Mouse (Mus musculus): ENCODE measurements at regions not wholly inside any gene's neighbourhood (a gene's known extent, or its start where the extent isn't known, plus 50 kb on each side); places are given as distances from the start of the nearest gene placed in this dataset.

DNA sequence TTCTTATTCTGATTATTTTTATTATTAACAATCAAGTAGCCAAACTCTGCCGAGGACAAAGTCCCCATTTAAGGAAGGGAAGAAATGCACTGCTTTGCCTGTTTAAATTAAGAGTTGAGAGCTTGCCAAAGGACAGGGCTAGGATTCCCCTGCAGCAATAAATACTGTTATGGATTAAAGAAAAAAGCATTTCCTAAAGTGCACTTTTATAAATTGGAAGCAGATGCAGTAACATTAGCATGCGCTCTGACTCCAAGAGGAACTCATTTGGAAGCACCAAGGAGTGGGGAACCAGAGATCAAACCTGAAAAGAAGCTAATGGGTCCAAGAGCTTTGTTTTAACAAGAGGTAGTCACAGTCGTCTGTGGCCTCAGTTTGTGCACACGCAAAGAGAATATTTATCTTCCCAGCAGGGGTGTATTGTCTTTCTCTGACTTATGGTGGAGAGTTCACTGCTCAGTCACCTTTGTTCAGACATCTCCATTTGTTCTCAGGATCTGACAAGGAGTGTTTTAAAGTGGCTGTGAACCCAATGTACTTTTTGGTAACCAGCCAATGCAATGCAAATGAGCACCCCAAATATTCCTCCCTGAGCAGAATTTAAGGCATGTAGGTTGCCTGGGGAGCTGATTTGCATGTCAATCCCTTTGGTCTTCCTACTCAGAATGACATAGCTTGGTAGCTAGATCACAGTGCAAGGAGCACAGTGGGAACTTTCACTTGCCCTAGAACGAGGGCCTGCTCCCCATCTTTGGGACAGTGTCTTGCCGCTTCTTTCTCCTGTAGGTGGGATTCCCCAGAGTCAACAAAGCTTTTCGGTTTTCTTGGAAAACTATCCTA, 119.1 kb upstream of the Nbea start:
- WGBS = 38% methylated on average over 7 of the region's 7 CpGs
- Histone ChIP-seq H3K4me3 (no peak overlapping the region), H3K27me3 (replicated peaks) (no peaks in the 10 kb centered on the region), H3K9me3 (no peaks in the 10 kb centered on the region), H3K27ac (replicated peaks) (no peak overlapping the region), H3K9ac (no peak overlapping the region), H3K4me1 (no peaks in the 10 kb centered on the region), H3K4me2 (no peak overlapping the region), H3K36me3 (no peaks in the 10 kb centered on the region)
- no peak for ATAC-seq (ENCODE audit: extremely low read depth, insufficient number of reproducible peaks, low FRiP score, low TSS enrichment)

DNA sequence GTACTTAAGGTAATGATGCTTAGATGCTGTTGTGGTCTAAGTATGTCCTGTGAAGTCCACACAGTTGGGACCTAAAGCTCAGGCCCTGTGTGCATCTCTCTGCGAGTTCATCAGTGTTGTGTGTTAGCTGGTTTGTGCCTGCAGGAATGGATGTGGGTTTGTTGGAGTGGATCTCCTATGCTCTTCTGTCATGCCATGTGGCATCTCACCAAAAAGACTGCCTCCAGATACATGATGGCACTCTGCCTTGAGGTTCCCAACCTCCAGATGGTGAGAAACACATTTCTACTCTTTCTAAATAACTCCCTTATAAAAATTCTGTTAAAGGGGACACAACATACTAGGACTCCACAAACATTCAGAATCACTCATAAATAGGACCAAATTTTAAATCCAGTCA, 117.3 kb upstream of the Nbea start:
- no peaks in the 10 kb centered on the region for H3K4me1 ChIP-seq
- H3K36me3 ChIP-seq = no peaks in the 10 kb centered on the region
- H3K9me3 ChIP-seq = no peaks in the 10 kb centered on the region
- no peak overlapping the region for H3K4me3 ChIP-seq
- H3K9ac ChIP-seq = no peak overlapping the region
- no peak for ATAC-seq (ENCODE audit: extremely low read depth, insufficient number of reproducible peaks, low FRiP score, low TSS enrichment)
- no peaks in the 10 kb centered on the region for H3K27me3 ChIP-seq (replicated peaks)
- H3K4me2 ChIP-seq = no peak overlapping the region
- H3K27ac ChIP-seq (replicated peaks) = no peak overlapping the region
- WGBS = 71% methylated on average over 1 of the region's 1 CpGs

DNA sequence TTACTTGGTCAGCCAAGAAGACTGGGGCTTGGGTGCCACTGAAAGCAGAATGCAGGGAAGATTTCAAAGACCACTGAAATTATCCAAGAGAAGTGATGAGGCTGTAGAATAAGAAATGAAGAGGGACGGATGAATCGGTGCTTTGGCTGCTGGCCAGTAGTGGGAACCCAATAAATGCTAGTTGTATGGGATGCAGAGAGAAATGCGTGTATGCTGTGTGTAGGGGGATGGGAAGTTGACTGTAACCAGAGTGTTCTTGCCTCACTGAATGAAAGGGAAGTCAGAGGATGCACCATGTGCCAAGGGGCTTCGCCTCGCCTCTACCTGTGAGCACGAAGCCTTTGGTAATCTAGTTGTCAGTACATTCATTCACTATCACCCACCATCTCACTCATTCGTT, 112.1 kb upstream of the Nbea start:
- no peak for ATAC-seq (ENCODE audit: extremely low read depth, insufficient number of reproducible peaks, low FRiP score, low TSS enrichment)
- no peak overlapping the region for H3K9ac ChIP-seq
- H3K27ac ChIP-seq (replicated peaks) = no peak overlapping the region
- no peaks in the 10 kb centered on the region for H3K36me3 ChIP-seq
- no peaks in the 10 kb centered on the region for H3K4me1 ChIP-seq
- H3K27me3 ChIP-seq (replicated peaks) = no peaks in the 10 kb centered on the region
- WGBS = 76% methylated on average over 7 of the region's 7 CpGs
- no peak overlapping the region for H3K4me3 ChIP-seq
- H3K4me2 ChIP-seq = no peak overlapping the region
- no peaks in the 10 kb centered on the region for H3K9me3 ChIP-seq

DNA sequence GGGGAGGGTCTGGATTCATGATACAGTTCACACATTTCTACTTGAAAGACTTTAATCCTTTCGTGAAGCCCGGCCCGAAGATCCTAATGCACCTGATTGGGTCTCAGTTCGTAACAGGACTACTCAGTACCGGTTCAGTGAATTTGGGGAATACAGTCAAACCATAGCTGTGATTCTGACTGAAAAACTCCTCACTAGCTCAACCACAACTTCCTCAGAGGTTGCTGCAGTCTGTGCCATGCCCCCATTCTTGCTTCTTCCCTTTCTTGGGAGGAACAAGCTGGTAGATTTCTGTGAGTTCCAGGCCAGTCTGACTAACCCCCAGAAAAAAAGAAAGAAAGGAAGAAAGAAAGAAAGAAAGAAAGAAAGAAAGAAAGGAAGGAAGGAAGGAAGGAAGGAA, 98.0 kb upstream of the Nbea start:
- WGBS = 80% methylated on average over 5 of the region's 5 CpGs
- H3K27me3 ChIP-seq (replicated peaks) = no peaks in the 10 kb centered on the region
- H3K36me3 ChIP-seq = no peaks in the 10 kb centered on the region
- H3K4me1 ChIP-seq = no peaks in the 10 kb centered on the region
- H3K27ac ChIP-seq (replicated peaks) = no peak overlapping the region
- no peak overlapping the region for H3K4me3 ChIP-seq
- H3K9ac ChIP-seq = no peak overlapping the region
- ATAC-seq (ENCODE audit: extremely low read depth, insufficient number of reproducible peaks, low FRiP score, low TSS enrichment) = no peak
- H3K9me3 ChIP-seq = no peaks in the 10 kb centered on the region
- H3K4me2 ChIP-seq = no peak overlapping the region

DNA sequence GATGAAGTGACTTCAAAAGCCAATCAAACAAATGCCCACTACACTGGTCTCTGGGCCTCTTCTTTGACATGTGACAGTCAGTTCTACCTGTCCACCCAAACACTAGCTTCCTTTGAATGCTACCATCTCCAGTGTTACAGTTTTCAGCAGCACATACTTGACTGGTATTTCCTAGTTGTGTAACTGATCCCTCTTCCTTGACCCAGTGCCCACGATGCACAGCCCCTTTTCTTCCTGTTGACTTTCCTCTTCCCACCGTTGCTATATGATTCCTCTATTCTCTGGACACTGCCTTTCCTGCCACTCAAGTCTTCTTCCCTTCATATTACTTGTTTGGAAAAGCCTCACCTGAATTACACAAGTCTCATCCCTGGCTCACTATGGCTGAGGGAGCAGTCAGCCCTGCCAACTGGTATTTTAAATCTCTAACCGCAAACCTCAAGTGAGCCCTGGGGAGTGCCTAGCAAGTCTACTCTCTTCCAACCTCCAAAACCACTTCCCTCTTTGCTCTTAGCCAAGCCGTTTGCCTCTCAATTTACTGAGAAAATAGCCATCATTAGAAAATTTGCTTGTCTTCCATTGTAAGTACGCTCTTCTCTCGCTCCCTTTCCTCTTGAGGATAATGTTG, 96.9 kb upstream of the Nbea start:
- no peak for ATAC-seq (ENCODE audit: extremely low read depth, insufficient number of reproducible peaks, low FRiP score, low TSS enrichment)
- H3K4me3 ChIP-seq = no peak overlapping the region
- H3K36me3 ChIP-seq = no peaks in the 10 kb centered on the region
- no peak overlapping the region for H3K9ac ChIP-seq
- H3K27me3 ChIP-seq (replicated peaks) = no peaks in the 10 kb centered on the region
- WGBS = 69% methylated on average over 6 of the region's 6 CpGs
- no peaks in the 10 kb centered on the region for H3K4me1 ChIP-seq
- no peak overlapping the region for H3K27ac ChIP-seq (replicated peaks)
- no peaks in the 10 kb centered on the region for H3K9me3 ChIP-seq
- H3K4me2 ChIP-seq = no peak overlapping the region

DNA sequence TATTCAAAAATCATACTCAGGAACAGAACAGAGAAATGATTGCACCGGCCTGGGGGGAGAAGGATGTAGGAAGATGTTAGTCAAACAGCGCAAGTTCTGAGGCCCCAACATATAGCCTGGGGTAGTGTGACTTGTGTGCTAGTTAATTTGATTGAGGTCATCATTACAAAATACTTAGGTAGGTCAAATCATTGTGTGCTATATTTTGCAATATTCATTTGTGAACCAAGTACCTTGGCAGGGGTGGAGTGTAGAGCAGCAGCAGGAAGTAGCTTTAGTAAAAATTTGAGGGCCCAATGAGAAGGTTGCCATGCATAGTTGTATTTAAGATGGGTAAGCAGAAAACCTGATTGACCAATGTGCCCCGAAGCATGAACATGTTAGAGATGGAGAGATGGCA, 89.1 kb upstream of the Nbea start:
- H3K4me1 ChIP-seq = peaks cover 8% of the 10 kb centered on the region
- 87% methylated on average over 3 of the region's 3 CpGs for WGBS
- no peak overlapping the region for H3K9ac ChIP-seq
- H3K9me3 ChIP-seq = no peaks in the 10 kb centered on the region
- no peak for ATAC-seq (ENCODE audit: extremely low read depth, insufficient number of reproducible peaks, low FRiP score, low TSS enrichment)
- H3K27ac ChIP-seq (replicated peaks) = no peak overlapping the region
- no peaks in the 10 kb centered on the region for H3K27me3 ChIP-seq (replicated peaks)
- H3K4me3 ChIP-seq = no peak overlapping the region
- no peaks in the 10 kb centered on the region for H3K36me3 ChIP-seq
- H3K4me2 ChIP-seq = no peak overlapping the region

DNA sequence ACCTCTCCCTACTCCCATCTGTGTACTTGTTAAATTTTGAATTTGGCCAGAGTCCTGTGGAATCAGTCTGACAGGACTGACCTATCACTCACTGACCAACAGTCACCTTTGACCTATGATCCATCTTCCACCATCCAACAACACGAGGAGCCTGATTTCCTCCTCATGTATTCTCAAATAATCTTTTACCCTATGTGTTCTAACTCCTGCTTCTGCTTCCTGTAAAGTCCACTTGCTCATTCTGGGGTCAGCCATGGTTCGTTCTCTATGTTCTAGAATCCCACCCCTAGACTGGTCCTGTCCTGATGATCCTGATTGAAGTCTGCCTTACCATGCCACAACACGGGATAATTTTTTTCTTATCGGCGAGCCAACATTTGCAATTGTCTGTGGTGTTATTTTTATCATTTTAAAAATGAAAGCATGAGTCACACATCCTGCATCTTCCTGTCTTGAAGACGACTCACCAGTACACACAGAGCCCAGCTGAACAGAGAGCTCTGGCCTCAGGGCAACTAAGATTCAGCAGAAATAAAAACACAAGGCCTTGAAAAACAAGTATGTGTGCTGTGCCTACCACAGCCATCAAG, 86.8 kb upstream of the Nbea start:
- no peak overlapping the region for H3K9ac ChIP-seq
- no peaks in the 10 kb centered on the region for H3K27me3 ChIP-seq (replicated peaks)
- no peaks in the 10 kb centered on the region for H3K36me3 ChIP-seq
- H3K4me3 ChIP-seq = no peak overlapping the region
- H3K4me2 ChIP-seq = no peak overlapping the region
- no peak overlapping the region for H3K27ac ChIP-seq (replicated peaks)
- no peaks in the 10 kb centered on the region for H3K9me3 ChIP-seq
- no peak for ATAC-seq (ENCODE audit: extremely low read depth, insufficient number of reproducible peaks, low FRiP score, low TSS enrichment)
- WGBS = 49% methylated on average over 6 of the region's 6 CpGs
- peaks cover 8% of the 10 kb centered on the region for H3K4me1 ChIP-seq

DNA sequence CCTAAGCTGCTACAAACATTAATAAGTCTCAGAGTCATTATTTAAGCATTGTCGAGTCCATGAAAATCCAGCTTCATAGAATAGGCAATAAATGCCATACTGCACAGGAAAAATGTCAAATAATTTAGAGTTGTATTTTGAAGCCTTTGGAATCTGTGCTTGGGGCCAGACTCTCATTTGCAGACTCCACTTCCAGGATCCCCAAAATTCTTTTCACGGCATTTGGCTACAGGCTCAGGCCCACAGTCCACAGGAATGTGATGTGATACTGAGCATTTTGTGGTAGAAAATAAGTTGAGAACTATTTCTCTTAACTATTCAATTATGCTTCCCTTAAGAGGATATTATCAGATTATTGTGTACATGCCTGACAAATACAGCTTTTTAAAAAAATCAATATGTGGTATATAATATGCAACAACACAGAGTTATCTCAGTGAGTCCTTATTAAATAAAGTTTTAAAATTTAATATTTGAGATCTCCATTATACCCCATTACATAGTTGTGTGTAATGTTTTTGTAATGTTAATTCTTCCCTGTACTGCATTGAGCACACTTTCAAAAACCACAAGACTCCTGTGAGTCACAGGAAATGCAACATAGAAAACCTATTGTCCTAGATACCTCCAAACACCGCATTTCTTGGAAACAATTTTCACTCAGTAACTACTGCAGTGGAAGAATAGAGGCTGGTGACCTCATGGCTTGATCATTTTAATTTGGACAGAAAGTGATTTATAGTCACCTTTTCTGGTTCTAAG, 78.5 kb upstream of the Nbea start:
- H3K4me3 ChIP-seq = no peak overlapping the region
- H3K27ac ChIP-seq (replicated peaks) = no peak overlapping the region
- peaks cover 4% of the 10 kb centered on the region; the same call in 1 of the 2 replicates for H3K9me3 ChIP-seq
- ATAC-seq (ENCODE audit: extremely low read depth, insufficient number of reproducible peaks, low FRiP score, low TSS enrichment) = no peak
- H3K4me2 ChIP-seq = no peak overlapping the region
- no peaks in the 10 kb centered on the region for H3K27me3 ChIP-seq (replicated peaks)
- WGBS = 76% methylated on average over 3 of the region's 3 CpGs
- no peak overlapping the region for H3K9ac ChIP-seq
- no peaks in the 10 kb centered on the region for H3K36me3 ChIP-seq
- no peaks in the 10 kb centered on the region for H3K4me1 ChIP-seq

DNA sequence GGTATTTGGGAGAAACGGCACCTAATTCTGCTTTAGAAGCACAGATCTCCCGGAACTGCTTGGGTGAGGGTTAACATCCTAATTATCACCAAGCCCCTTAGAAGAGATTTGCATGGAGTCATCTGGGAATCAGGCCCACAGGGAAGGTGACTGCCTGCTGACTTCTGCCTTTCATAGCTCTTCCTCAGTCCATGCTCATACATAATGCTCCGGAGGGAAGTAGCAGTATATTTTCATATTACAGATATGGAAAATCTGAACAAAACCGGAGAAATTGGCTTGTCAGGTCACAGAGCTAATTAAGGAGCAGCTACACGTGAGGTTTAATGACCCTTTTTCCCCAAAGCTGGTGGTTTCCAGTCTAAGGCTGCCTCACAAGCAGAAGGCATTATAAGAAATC, 72.8 kb upstream of the Nbea start:
- no peak overlapping the region for H3K4me2 ChIP-seq
- H3K27ac ChIP-seq (replicated peaks) = no peak overlapping the region
- H3K4me3 ChIP-seq = no peak overlapping the region
- WGBS = 49% methylated on average over 5 of the region's 5 CpGs
- ATAC-seq (ENCODE audit: extremely low read depth, insufficient number of reproducible peaks, low FRiP score, low TSS enrichment) = no peak
- H3K9ac ChIP-seq = no peak overlapping the region
- no peaks in the 10 kb centered on the region for H3K36me3 ChIP-seq
- H3K9me3 ChIP-seq = peaks cover 4% of the 10 kb centered on the region; the same call in 1 of the 2 replicates
- H3K27me3 ChIP-seq (replicated peaks) = no peaks in the 10 kb centered on the region
- no peaks in the 10 kb centered on the region for H3K4me1 ChIP-seq

DNA sequence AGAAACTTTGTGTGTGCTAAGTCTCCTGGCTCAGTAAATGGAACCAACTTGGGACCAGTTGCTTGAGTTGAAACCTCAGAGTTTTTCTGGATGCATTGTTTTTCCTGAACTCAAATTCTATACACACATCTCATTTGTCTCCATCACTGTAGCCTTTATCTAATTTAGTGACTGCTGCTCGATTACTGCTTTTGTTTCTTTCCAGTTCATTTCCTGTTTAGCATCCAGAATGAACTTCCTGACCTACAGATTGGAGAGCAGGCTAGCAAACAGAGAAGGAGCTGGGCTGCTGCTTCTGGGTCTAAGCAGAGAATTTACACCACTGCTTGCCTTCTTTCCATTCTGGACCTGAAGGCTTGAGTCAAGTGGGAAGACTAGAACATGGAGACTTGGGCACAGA, 60.9 kb upstream of the Nbea start:
- H3K27me3 ChIP-seq (replicated peaks) = no peaks in the 10 kb centered on the region
- WGBS = 39% methylated on average over 1 of the region's 1 CpGs

DNA sequence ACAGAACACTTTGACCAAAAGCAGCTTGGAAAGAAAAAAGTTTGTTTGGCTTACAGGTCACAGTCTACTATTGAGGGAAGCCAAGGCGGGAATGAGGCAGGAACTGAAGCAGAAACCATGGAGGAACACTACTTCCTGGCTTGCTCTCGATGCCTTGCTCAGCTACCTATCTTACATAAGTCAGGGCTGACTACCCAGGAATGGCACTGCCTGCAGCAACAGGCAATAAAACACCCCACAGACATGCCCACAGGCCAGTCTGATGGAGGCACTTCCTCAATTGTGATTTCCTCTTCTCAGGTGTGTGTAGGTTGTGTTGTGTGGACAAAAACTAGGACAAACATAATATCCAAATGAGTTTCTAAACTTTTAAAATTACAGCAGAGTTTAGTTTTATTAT, 54.7 kb upstream of the Nbea start:
- Histone ChIP-seq H3K36me3 (no peaks in the 10 kb centered on the region), H3K4me2 (no peak overlapping the region), H3K9ac (no peak overlapping the region), H3K4me3 (no peak overlapping the region), H3K4me1 (peaks cover 11% of the 10 kb centered on the region), H3K27me3 (replicated peaks) (no peaks in the 10 kb centered on the region), H3K27ac (replicated peaks) (no peak overlapping the region), H3K9me3 (no peaks in the 10 kb centered on the region)
- no peak for ATAC-seq (ENCODE audit: extremely low read depth, insufficient number of reproducible peaks, low FRiP score, low TSS enrichment)
- 72% methylated on average over 2 of the region's 2 CpGs for WGBS

More for the DNA sequence above, 60.9 kb upstream of the Nbea start:
- Histone ChIP-seq H3K4me2 (no peak overlapping the region), H3K27ac (replicated peaks) (no peak overlapping the region), H3K36me3 (no peaks in the 10 kb centered on the region), H3K9ac (no peak overlapping the region), H3K4me1 (no peaks in the 10 kb centered on the region), H3K4me3 (no peak overlapping the region), H3K9me3 (no peaks in the 10 kb centered on the region)
- ATAC-seq (ENCODE audit: extremely low read depth, insufficient number of reproducible peaks, low FRiP score, low TSS enrichment) = no peak
